Mouse (Mus musculus) heart, embryonic 14.5 days (tissue): ENCODE results near the gene Dennd1a. TPM values are rescaled to one million over a fixed set of nuclear protein-coding genes. Genes with fewer than 3 reads are reported as not detected.

Experiments
- ATAC-seq: fragments of 200-750 bp; cut with Nextera tagmentation; 2 replicates; pipeline ENCODE4 v1.8.0; 2017; ENCODE audit warnings: low read depth, moderate TSS enrichment; ENCODE audit not compliant: insufficient number of reproducible peaks, insufficient read depth, low FRiP score
- H3K27ac ChIP-seq, 2 experiments: fragments of 200-500 bp in 1 of 2; fragments of 300-500 bp in 1 of 2; sonication (generic) in 1 of 2; replicated peaks in 1 of 2; 2 replicates each; pipeline ENCODE4 v1.5.1; 2012 to 2014; ENCODE audit warnings: low read depth in 2 of 2, low read length in 2 of 2, control low read depth in 1 of 2, mild to moderate bottlenecking in 1 of 2, mixed read lengths in 1 of 2; ENCODE audit not compliant: control insufficient read depth in 1 of 2, insufficient read depth in 1 of 2
- H3K27me3 ChIP-seq: fragments of 300-500 bp; sonication (generic); 2 replicates; pipeline ENCODE4 v1.6.1; 2014; ENCODE audit warnings: mild to moderate bottlenecking, low read length, control low read depth; ENCODE audit not compliant: control insufficient read depth, insufficient read depth
- H3K36me3 ChIP-seq: fragments of 300-500 bp; sonication (generic); 2 replicates; pipeline ENCODE4 v1.6.1; 2014; ENCODE audit warnings: mild to moderate bottlenecking, control low read depth, low read length, mixed read lengths; ENCODE audit not compliant: control insufficient read depth, insufficient read depth
- H3K4me1 ChIP-seq, 2 experiments: fragments of 200-500 bp in 1 of 2; fragments of 300-500 bp in 1 of 2; sonication (generic) in 1 of 2; 2 replicates each; pipeline ENCODE4 v1.6.1; 2012 to 2014; ENCODE audit warnings: low read length in 2 of 2, control low read depth in 1 of 2, mixed read lengths in 1 of 2; ENCODE audit not compliant: control insufficient read depth in 2 of 2, insufficient read depth in 2 of 2
- H3K4me2 ChIP-seq: fragments of 300-500 bp; sonication (generic); 2 replicates; pipeline ENCODE4 v1.6.1; 2014; ENCODE audit warnings: mild to moderate bottlenecking, low read length
- H3K4me3 ChIP-seq, 2 experiments: fragments of 200-500 bp in 1 of 2; fragments of 300-500 bp in 1 of 2; sonication (generic) in 1 of 2; 2 replicates each; pipeline ENCODE4 v1.5.1; 2012 to 2014; ENCODE audit warnings: low read length in 2 of 2, mild to moderate bottlenecking in 2 of 2, control low read depth in 1 of 2, low read depth in 1 of 2, moderate library complexity in 1 of 2; ENCODE audit not compliant: control insufficient read depth in 1 of 2, insufficient read depth in 1 of 2
- H3K9ac ChIP-seq: fragments of 300-500 bp; sonication (generic); 2 replicates; pipeline ENCODE4 v1.6.1; 2014; ENCODE audit warnings: mild to moderate bottlenecking, low read length
- H3K9me3 ChIP-seq: fragments of 300-500 bp; sonication (generic); 2 replicates; pipeline ENCODE4 v1.6.1; 2016; ENCODE audit warnings: low read length, control low read depth; ENCODE audit not compliant: control insufficient read depth
- WGBS: fragments of 180-500 bp; shearing (Covaris S2); extraction: QIAGEN DNeasy Blood & Tissue Kit; methylation state at CpG from one replicate; pipeline ENCODE4 v1.1.7; 2014; 5-methylcytosine and 5-hydroxymethylcytosine counted together
- polyA plus RNA-seq: library from polyadenylated mRNA; unstranded; fragments of >200 nt; fragmentation: Nextera tagmentation; extraction: Ambion mirVana; gene quantifications from 2 replicates; pipeline ENCODE4 v1.2.1, GENCODE M21; 2014

Dennd1a gene
- polyA plus RNA-seq, 1 experiment from 2014 or later, result 12.1 TPM

GRCm38 (mm10) chr2:37781421-37781820 is 505.8 kb downstream of the Dennd1a start:
- Histone ChIP-seq H3K4me3 (no peak overlapping the region), H3K9me3 (no peaks in the 10 kb centered on the region)

GRCm38 (mm10) chr2:37780270-37780929 is 506.8 kb downstream of the Dennd1a start:
- H3K27me3 ChIP-seq, result 0 out of 2 replicates have a peak, but pooled peaks cover 3% of the 10 kb centered on the region
- no peaks in the 10 kb centered on the region for H3K9me3 ChIP-seq
- WGBS, result 2% methylated on average over 14 of the region's 14 CpGs
- peak overlapping the region; percentile 7 to 42; a peak in 3 of 4 replicates for H3K27ac ChIP-seq
- H3K36me3 ChIP-seq, result no peaks in the 10 kb centered on the region
- peak; percentile 58 for ATAC-seq
- peak overlapping the region; percentile 63 for H3K4me2 ChIP-seq
- H3K9ac ChIP-seq, result peak overlapping the region; percentile 31; the same call in 1 of the 2 replicates
- H3K4me1 ChIP-seq, result peaks cover 46 to 50% of the 10 kb centered on the region in 2 experiments
- peak overlapping the region; percentile 27 to 29 for H3K4me3 ChIP-seq

More at GRCm38 (mm10) chr2:37781421-37781820, 505.8 kb downstream of the Dennd1a start:
- peaks cover 43 to 46% of the 10 kb centered on the region in 2 experiments for H3K4me1 ChIP-seq
- H3K27ac ChIP-seq, result peak overlapping the region; percentile 12 to 42; a peak in 2 of 4 replicates
- H3K4me2 ChIP-seq, result no peak overlapping the region
- H3K27me3 ChIP-seq, result 0 out of 2 replicates have a peak, but pooled peaks cover 6% of the 10 kb centered on the region
- 4% methylated on average over 3 of the region's 3 CpGs for WGBS
- no peak overlapping the region for H3K9ac ChIP-seq
- no peak for ATAC-seq
- H3K36me3 ChIP-seq, result no peaks in the 10 kb centered on the region

- no peaks in the 10 kb centered on the region for H3K36me3 ChIP-seq
- H3K9me3 ChIP-seq, result no peaks in the 10 kb centered on the region
- ATAC-seq, result no peak
- H3K27me3 ChIP-seq, result 0 out of 2 replicates have a peak, but pooled peaks cover 3% of the 10 kb centered on the region
- H3K4me1 ChIP-seq, result peaks cover 46 to 50% of the 10 kb centered on the region in 2 experiments
- no peak overlapping the region for H3K4me3 ChIP-seq
- 44% methylated on average over 10 of the region's 10 CpGs for WGBS
- H3K27ac ChIP-seq, result no peak overlapping the region
- no peak overlapping the region for H3K4me2 ChIP-seq
- no peak overlapping the region for H3K9ac ChIP-seq
These were observed 509.1 kb downstream of the Dennd1a start for GRCm38 (mm10) chr2:37777958-37778720.

- 15% methylated on average over 20 of the region's 20 CpGs for WGBS
- Histone ChIP-seq H3K9ac (peak overlapping the region; percentile 49; the same call in 1 of the 2 replicates), H3K4me2 (peak overlapping the region; percentile 65), H3K27ac (no peak overlapping the region), H3K4me1 (peaks cover 43 to 47% of the 10 kb centered on the region in 2 experiments), H3K4me3 (peak overlapping the region; percentile 32 to 39), H3K36me3 (no peaks in the 10 kb centered on the region), H3K9me3 (no peaks in the 10 kb centered on the region), H3K27me3 (peaks cover 3% of the 10 kb centered on the region; the same call in 1 of the 2 replicates)
- ATAC-seq, result no peak
These were observed 510.4 kb downstream of the Dennd1a start for GRCm38 (mm10) chr2:37776611-37777411.

GRCm38 (mm10) chr2:37776016-37776415 is 511.2 kb downstream of the Dennd1a start, which contains the start of gene Crb2:
TSS of gene Crb2 (plus strand) at chr2:37776249.
- peak within 1 kb of the TSS; percentile 49; the same call in 1 of the 2 replicates for H3K9ac ChIP-seq
- H3K4me3 ChIP-seq, result peak within 1 kb of the TSS; percentile 32 to 39
- peaks cover 40 to 41% of the 10 kb centered on the region in 2 experiments for H3K4me1 ChIP-seq
- no peak within 1 kb of the TSS for H3K27ac ChIP-seq
- H3K36me3 ChIP-seq, result no peaks in the 10 kb centered on the region
- peaks cover 3% of the 10 kb centered on the region; the same call in 1 of the 2 replicates for H3K27me3 ChIP-seq
- ATAC-seq, result 0 out of 2 replicates have a peak, but pooled peaks have one; percentile 5
- 4% methylated on average over 17 of the region's 18 CpGs for WGBS
- no peaks in the 10 kb centered on the region for H3K9me3 ChIP-seq
- H3K4me2 ChIP-seq, result peak within 1 kb of the TSS; percentile 65

GRCm38 (mm10) chr2:37774571-37774970 is 512.6 kb downstream of the Dennd1a start:
- Histone ChIP-seq H3K4me2 (no peak overlapping the region), H3K36me3 (no peaks in the 10 kb centered on the region), H3K9me3 (no peaks in the 10 kb centered on the region), H3K4me3 (no peak overlapping the region), H3K9ac (no peak overlapping the region), H3K27ac (no peak overlapping the region), H3K27me3 (peaks cover 3% of the 10 kb centered on the region; the same call in 1 of the 2 replicates), H3K4me1 (peaks cover 26 to 28% of the 10 kb centered on the region in 2 experiments)
- WGBS, result 17% methylated on average over 5 of the region's 5 CpGs
- ATAC-seq, result no peak
